Mouse (Mus musculus) midbrain, postnatal 0 days (tissue): Measurements from ENCODE around the gene Nmrk2. TPM values are rescaled to one million over a fixed set of nuclear protein-coding genes. Genes with fewer than 3 reads are reported as not detected.
"Not testable (repeated sequence)": the region's sequence is repeated elsewhere in the genome, so short reads cannot be mapped to it uniquely, and the experiment has no call there.

Experiments
- ATAC-seq: fragments of 200-750 bp; cut with Nextera tagmentation; 2 replicates; pipeline ENCODE4 v1.8.0; 2017; ENCODE audit warnings: moderate number of reproducible peaks, mild to moderate bottlenecking, moderate TSS enrichment, moderate library complexity; ENCODE audit not compliant: low FRiP score
- DNase-seq: peaks from one replicate; pipeline ENCODE4 v3.0.0-alpha.2; 2015; ENCODE audit warnings: low spot score
- H3K27ac ChIP-seq: fragments of 300-500 bp; sonication (generic); 2 replicates; pipeline ENCODE4 v1.5.1; 2014; ENCODE audit warnings: low read depth, mild to moderate bottlenecking, low read length, mixed read lengths
- H3K27me3 ChIP-seq: fragments of 300-500 bp; sonication (generic); 2 replicates; pipeline ENCODE4 v1.6.1; 2014; ENCODE audit warnings: low read length, control low read depth, mixed read lengths; ENCODE audit not compliant: insufficient read depth
- H3K36me3 ChIP-seq: fragments of 300-500 bp; sonication (generic); 2 replicates; pipeline ENCODE4 v1.6.1; 2014; ENCODE audit warnings: low read length, control low read depth, mixed read lengths; ENCODE audit not compliant: insufficient read depth
- H3K4me1 ChIP-seq: fragments of 300-500 bp; sonication (generic); 2 replicates; pipeline ENCODE4 v1.6.1; 2014; ENCODE audit warnings: mild to moderate bottlenecking, control low read depth, antibody characterized with exemption, low read length, mixed read lengths; ENCODE audit not compliant: insufficient read depth
- H3K4me2 ChIP-seq: fragments of 300-500 bp; sonication (generic); 2 replicates; pipeline ENCODE4 v1.6.1; 2014; ENCODE audit warnings: low read depth, mild to moderate bottlenecking, low read length, mixed read lengths; ENCODE audit not compliant: poor library complexity, severe bottlenecking
- H3K4me3 ChIP-seq: fragments of 300-500 bp; sonication (generic); 2 replicates; pipeline ENCODE4 v1.5.1; 2014; ENCODE audit warnings: low read depth, mild to moderate bottlenecking, low read length, moderate library complexity
- H3K9ac ChIP-seq: fragments of 300-500 bp; sonication (generic); replicated peaks from 2 replicates; pipeline ENCODE4 v1.6.1; 2014; ENCODE audit warnings: mild to moderate bottlenecking, low read length, moderate library complexity, mixed read lengths; ENCODE audit not compliant: poor library complexity, severe bottlenecking
- H3K9me3 ChIP-seq: fragments of 300-500 bp; sonication (generic); 2 replicates; pipeline ENCODE4 v1.6.1; 2016; ENCODE audit warnings: low read length, control low read depth
- CTCF ChIP-seq: IDR thresholded peaks from 2 replicates; pipeline ENCODE4 v1.5.1; 2016; ENCODE audit warnings: antibody characterized with exemption, mild to moderate bottlenecking
- WGBS: fragments of 180-500 bp; shearing (Covaris S2); extraction: QIAGEN DNeasy Blood & Tissue Kit; methylation state at CpG from one replicate; pipeline ENCODE4 v1.1.7; 2014; 5-methylcytosine and 5-hydroxymethylcytosine counted together
- polyA plus RNA-seq: library from polyadenylated mRNA; unstranded; fragments of >200 nt; fragmentation: Nextera tagmentation; extraction: Ambion mirVana; gene quantifications from 2 replicates; pipeline ENCODE4 v1.2.1, GENCODE M21; 2015
- total RNA-seq: library from RNA; depleted of rRNA; stranded (reverse); fragments of >200 nt; gene quantifications from 2 replicates; pipeline ENCODE4 v1.2.3, GENCODE M21; 2014

The Nmrk2 gene
- total and polyA plus RNA-seq, 2 experiments from 2014 or later = 0.14 TPM; not detected in 1

- WGBS = 4% methylated on average over 13 of the region's 13 CpGs
- no peaks in the 10 kb centered on the region for H3K4me1 ChIP-seq
- peak overlapping the region; percentile 2; the same call in 1 of the 2 replicates for H3K9ac ChIP-seq
Observed at GRCm38 (mm10) chr10:81175936-81176465, 25.9 kb downstream of the Nmrk2 start.

GRCm38 (mm10) chr10:81175345-81175701 is 26.5 kb downstream of the Nmrk2 start:
- peak overlapping the region; percentile 35 for H3K4me3 ChIP-seq
- not testable (repeated sequence) for H3K9ac ChIP-seq, H3K27me3 ChIP-seq, H3K4me1 ChIP-seq, ATAC-seq, H3K9me3 ChIP-seq
- peaks cover 23% of the 10 kb centered on the region for H3K36me3 ChIP-seq
- peak; percentile 70 for DNase-seq
- H3K4me2 ChIP-seq = peak overlapping the region; percentile 60
- WGBS = 8% methylated on average over 4 of the region's 4 CpGs
- peak overlapping the region; percentile 91 for H3K27ac ChIP-seq

More at GRCm38 (mm10) chr10:81175936-81176465, 25.9 kb downstream of the Nmrk2 start:
- peaks cover 29% of the 10 kb centered on the region for H3K36me3 ChIP-seq
- ATAC-seq (no peak), DNase-seq (no peak)
- no peak for TF ChIP-seq CTCF
- H3K9me3 ChIP-seq = no peaks in the 10 kb centered on the region
- peak overlapping the region; percentile 88 for H3K4me3 ChIP-seq
- H3K27ac ChIP-seq = peak overlapping the region; percentile 58
- H3K27me3 ChIP-seq = no peaks in the 10 kb centered on the region
- peak overlapping the region; percentile 60 for H3K4me2 ChIP-seq

GRCm38 (mm10) chr10:81174617-81175344 is 27.1 kb downstream of the Nmrk2 start:
- peak; percentile 69 for ATAC-seq
- DNase-seq = peak; percentile 90
- no peaks in the 10 kb centered on the region for H3K4me1 ChIP-seq

GRCm38 (mm10) chr10:81173132-81173531 is 28.7 kb downstream of the Nmrk2 start:
- H3K9ac ChIP-seq = peak overlapping the region; percentile 46; the same call in 1 of the 2 replicates
- no peaks in the 10 kb centered on the region for H3K9me3 ChIP-seq
- no peaks in the 10 kb centered on the region for H3K27me3 ChIP-seq
- 0 out of 2 replicates have a peak, but pooled peaks have one; percentile 22 for ATAC-seq
- H3K36me3 ChIP-seq = peaks cover 1% of the 10 kb centered on the region; the same call in 1 of the 2 replicates
- H3K4me1 ChIP-seq = no peaks in the 10 kb centered on the region
- DNase-seq = peak; percentile 90
- 2% methylated on average over 21 of the region's 21 CpGs for WGBS
- TF ChIP-seq CTCF = peak; percentile 96
- H3K27ac ChIP-seq = peak overlapping the region; percentile 91
- peak overlapping the region; percentile 35 for H3K4me2 ChIP-seq
- H3K4me3 ChIP-seq = peak overlapping the region; percentile 11; the same call in 1 of the 2 replicates

More at GRCm38 (mm10) chr10:81174617-81175344, 27.1 kb downstream of the Nmrk2 start:
- Histone ChIP-seq H3K27me3 (no peaks in the 10 kb centered on the region), H3K9me3 (no peaks in the 10 kb centered on the region), H3K9ac (peak overlapping the region; percentile 59), H3K4me3 (peak overlapping the region; percentile 35), H3K27ac (peak overlapping the region; percentile 91), H3K4me2 (peak overlapping the region; percentile 60), H3K36me3 (peaks cover 18% of the 10 kb centered on the region)
- WGBS = 1% methylated on average over 29 of the region's 29 CpGs
- peak; percentile 89 for TF ChIP-seq CTCF

GRCm38 (mm10) chr10:81169411-81169900 is 32.4 kb downstream of the Nmrk2 start:
- H3K27me3 ChIP-seq, H3K36me3 ChIP-seq, H3K4me3 ChIP-seq, H3K9ac ChIP-seq, DNase-seq, H3K4me1 ChIP-seq, H3K9me3 ChIP-seq, H3K27ac ChIP-seq: not testable (repeated sequence)
- peak overlapping the region; percentile 22; the same call in 1 of the 2 replicates for H3K4me2 ChIP-seq
- WGBS = 50% methylated on average over 6 of the region's 14 CpGs
- ATAC-seq = 0 out of 2 replicates have a peak, but pooled peaks have one; percentile 16
